Mouse (Mus musculus) myocyte (in vitro differentiated cells): ENCODE results near the gene Bsnd.

ENCODE experiments used
- CEBPB ChIP-seq: IDR thresholded peaks from 2 replicates; pipeline ENCODE4 v1.6.1; 2011; ENCODE audit warnings: mild to moderate bottlenecking, moderate library complexity; ENCODE audit not compliant: poor library complexity, insufficient read depth, severe bottlenecking
- E2F4 ChIP-seq: IDR thresholded peaks from one replicate; pipeline ENCODE4 v1.6.1; 2011; ENCODE audit warnings: mild to moderate bottlenecking, control low read depth, moderate library complexity; ENCODE audit not compliant: insufficient read depth
- MAX ChIP-seq: IDR thresholded peaks from one replicate; pipeline ENCODE4 v1.6.1; 2011; ENCODE audit warnings: low read depth, mild to moderate bottlenecking, control low read depth
- MYOD1 ChIP-seq, 3 experiments: IDR thresholded peaks; one replicate each; pipeline ENCODE4 v1.6.1; 2011; ENCODE audit warnings: control low read depth in 2 of 3, low read depth in 2 of 3, mild to moderate bottlenecking in 2 of 3, moderate library complexity in 1 of 3; ENCODE audit not compliant: insufficient read length in 2 of 3, control insufficient read depth in 1 of 3
- MYOG ChIP-seq, 3 experiments: IDR thresholded peaks; one replicate each; pipeline ENCODE4 v1.6.1; 2011; ENCODE audit warnings: control low read depth in 2 of 3, low read depth in 2 of 3, mild to moderate bottlenecking in 2 of 3; ENCODE audit not compliant: insufficient read length in 2 of 3, control insufficient read depth in 1 of 3, insufficient read depth in 1 of 3
- POLR2A ChIP-seq: IDR thresholded peaks from one replicate; pipeline ENCODE4 v1.6.1; 2011; ENCODE audit warnings: low read depth, mild to moderate bottlenecking, control low read depth, moderate library complexity; ENCODE audit not compliant: insufficient read length
- POLR2AphosphoS2 ChIP-seq: IDR thresholded peaks from one replicate; pipeline ENCODE4 v1.6.1; 2011; ENCODE audit warnings: low read depth, control low read depth; ENCODE audit not compliant: insufficient read length
- TCF12 ChIP-seq: IDR thresholded peaks from one replicate; pipeline ENCODE4 v1.6.1; 2011; ENCODE audit warnings: mild to moderate bottlenecking, control low read depth; ENCODE audit not compliant: poor library complexity, insufficient read depth, severe bottlenecking
- TCF3 ChIP-seq: IDR thresholded peaks from one replicate; pipeline ENCODE4 v1.6.1; 2011; ENCODE audit warnings: low read depth, control low read depth; ENCODE audit not compliant: insufficient read length
- USF1 ChIP-seq: IDR thresholded peaks from one replicate; pipeline ENCODE4 v1.6.1; 2011; ENCODE audit warnings: low read depth, mild to moderate bottlenecking, control low read depth, moderate library complexity

DNA sequence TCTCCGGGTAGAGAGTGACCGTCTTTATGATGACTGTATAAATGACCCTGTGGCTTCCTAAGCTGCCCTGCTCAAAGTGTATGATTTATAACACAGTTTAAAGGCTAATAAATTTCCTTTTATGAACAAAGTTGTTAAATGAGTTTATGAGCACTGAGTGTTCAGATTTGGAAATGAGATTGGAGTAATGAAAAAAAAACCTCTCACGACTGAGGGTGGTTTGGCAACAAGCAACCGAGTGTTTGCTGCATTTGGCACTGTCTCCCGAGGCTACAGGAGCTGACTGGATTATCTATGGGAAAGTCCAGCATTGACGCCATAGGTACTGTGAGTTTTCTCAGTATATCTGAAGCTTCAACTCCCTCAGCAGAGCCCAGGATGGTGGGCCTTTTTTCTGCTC, 22.5 kb upstream of the Bsnd start:
- TF ChIP-seq POLR2AphosphoS2: no peak
- TF ChIP-seq USF1: no peak
- no peak for TF ChIP-seq POLR2A
- no peak for TF ChIP-seq CEBPB
- TF ChIP-seq E2F4: no peak
- no peak for TF ChIP-seq MYOG (IDR thresholded peaks at IDR 0.05; ENCODE audit: control insufficient read depth in 1 of 3, insufficient read depth in 1 of 3, insufficient read length in 2 of 3, low read depth in 2 of 3)
- no peak for TF ChIP-seq MYOD1 (IDR thresholded peaks at IDR 0.05; ENCODE audit: control insufficient read depth in 1 of 3, insufficient read length in 2 of 3, low read depth in 2 of 3)
- TF ChIP-seq TCF12: no peak
- TF ChIP-seq TCF3: no peak
- TF ChIP-seq MAX: no peak
